Mouse (Mus musculus) erythroblast, adult 5-6 weeks (primary cell): ENCODE results near the gene Scimp. TPM values are rescaled to one million over a fixed set of nuclear protein-coding genes. Genes with fewer than 3 reads are reported as not detected.
"Not testable (repeated sequence)": the region's sequence is repeated elsewhere in the genome, so short reads cannot be mapped to it uniquely, and the experiment has no call there.

Experiments
- ATAC-seq: replicated peaks from 2 replicates; pipeline ENCODE4 v1.8.0; 2016; ENCODE audit warnings: moderate number of reproducible peaks, mild to moderate bottlenecking, moderate TSS enrichment, inconsistent platforms; ENCODE audit not compliant: poor library complexity, low FRiP score, severe bottlenecking
- total RNA-seq, 2 experiments: library from RNA; stranded (forward) in 1 of 2; stranded (reverse) in 1 of 2; fragments of 150-400 nt in 1 of 2; fragments of 200-764, 138-1000 nt in 1 of 2; gene quantifications; 2 replicates each; pipeline versions ENCODE4 v1.2.3 to v1.2.4; 2015 to 2017; ENCODE audit warnings: low replicate concordance in 2 of 2

Gene Scimp
- total RNA-seq, 2 experiments from 2014 or later, result not detected

GRCm38 (mm10) chr11:70778058-70778457 is 34.3 kb downstream of the Scimp start:
- not testable (repeated sequence) for ATAC-seq

- no peak for ATAC-seq
Measured at GRCm38 (mm10) chr11:70777634-70778033, 34.8 kb downstream of the Scimp start.

GRCm38 (mm10) chr11:70776830-70777571 is 35.4 kb downstream of the Scimp start:
- ATAC-seq, result peak; percentile 91

GRCm38 (mm10) chr11:70770804-70771203 is 41.6 kb downstream of the Scimp start:
- no peak for ATAC-seq

DNA sequence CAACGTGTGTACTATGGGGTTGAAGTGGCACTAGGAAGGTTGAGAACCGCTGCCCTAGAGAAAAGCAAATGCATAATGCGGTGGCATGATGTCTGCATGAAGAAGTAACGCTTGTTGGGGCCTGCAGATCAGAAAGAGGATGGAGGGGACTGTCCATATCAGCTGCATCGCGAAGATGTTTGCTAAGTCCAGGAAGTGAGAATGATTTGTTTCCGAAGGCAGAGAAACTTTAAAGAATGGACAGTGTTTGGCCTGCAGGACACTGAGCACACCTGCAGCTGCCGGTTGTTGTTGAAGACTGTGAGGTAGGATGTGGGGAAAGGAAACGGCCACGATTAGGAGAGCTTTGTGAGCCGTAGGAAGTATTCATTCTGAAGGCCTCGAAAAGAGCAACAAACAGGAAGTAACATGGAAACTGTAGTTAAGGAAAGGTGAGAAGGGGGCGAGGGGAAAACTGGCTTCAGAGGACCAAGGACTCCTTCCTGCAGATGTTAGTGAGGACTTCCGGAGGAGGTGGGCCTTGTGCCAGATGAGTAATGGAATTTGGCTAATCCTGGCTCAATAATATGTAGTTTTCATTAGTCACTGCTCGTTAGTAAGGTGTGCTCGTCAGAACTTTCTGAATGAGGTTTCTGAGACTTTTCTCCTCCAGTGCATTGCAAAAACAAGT is 46.5 kb downstream of the Scimp start:
- ATAC-seq, result no peak

DNA sequence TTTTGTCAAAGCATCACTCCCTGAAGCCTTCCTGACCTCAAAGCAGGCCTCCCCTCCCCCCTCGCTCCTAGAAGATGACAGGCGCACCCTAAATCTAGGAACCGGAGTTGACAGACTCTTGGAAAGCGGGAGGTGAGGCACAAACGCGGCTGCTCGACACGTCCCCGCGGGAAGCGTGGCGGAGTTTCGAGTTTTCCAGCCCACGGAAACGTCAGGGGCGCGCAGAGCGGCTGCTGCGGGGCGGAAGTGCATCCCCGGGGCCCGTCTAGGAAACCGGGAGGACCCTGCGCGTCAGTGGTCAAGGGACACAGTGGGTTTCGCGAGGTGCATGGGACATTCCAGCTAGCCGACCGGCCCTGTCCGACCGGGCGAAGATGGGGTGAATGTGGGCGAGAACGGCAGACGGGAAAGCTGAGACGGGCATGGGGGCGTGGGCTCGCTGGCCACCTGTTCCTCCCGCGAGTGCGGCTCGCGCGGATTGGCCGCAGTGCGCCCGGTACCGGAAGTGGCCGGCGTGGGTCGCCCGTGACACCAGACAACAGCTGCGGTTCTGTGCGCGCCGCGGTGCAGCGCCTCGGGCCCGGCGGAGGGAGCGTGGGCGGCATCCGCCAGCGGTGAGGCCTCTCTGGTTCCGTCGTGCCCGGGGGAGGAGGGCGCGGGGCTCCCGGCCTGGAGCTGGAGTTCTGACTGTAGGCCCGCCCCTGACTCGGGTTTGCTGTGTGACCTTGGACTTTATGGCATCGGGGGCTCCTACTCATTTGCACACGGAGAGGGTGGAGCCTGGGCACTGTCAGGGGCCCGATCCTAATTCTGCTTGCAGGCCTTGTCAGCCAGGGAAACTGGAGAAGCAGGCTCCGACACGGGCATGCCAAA is 48.2 kb downstream of the Scimp start, which contains the start of gene Zfp3:
Gene Zfp3 (plus strand): TSS at position 274 of the 873 bp plus-strand sequence.
- peak; percentile 81 for ATAC-seq

GRCm38 (mm10) chr11:70763582-70763935 is 48.8 kb downstream of the Scimp start:
- 0 out of 2 replicates have a peak, but pooled peaks have one; percentile 11 for ATAC-seq

DNA sequence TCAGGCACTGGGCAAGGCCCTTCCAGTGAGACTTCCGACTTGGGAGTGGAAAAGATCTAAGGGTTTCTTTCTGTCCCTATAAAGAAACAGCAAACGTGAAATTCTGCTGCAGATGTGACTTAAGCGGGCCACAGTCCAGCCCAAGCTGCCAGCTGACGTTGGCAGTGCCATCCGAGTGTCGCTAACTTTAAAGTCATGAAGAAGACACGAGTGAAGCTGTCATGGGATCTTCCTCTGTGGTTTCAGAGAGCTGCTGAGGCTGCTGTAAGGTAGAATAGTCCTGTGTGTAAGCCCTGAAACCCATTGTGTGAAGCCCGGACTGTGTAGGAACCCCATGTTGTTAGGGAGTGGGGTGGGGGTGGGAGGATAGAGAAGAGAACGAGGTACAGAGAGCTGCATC is 49.7 kb downstream of the Scimp start:
- ATAC-seq, result no peak

- ATAC-seq, result not testable (repeated sequence)
Measured at GRCm38 (mm10) chr11:70760446-70760845, 51.9 kb downstream of the Scimp start.

- peak; percentile 87 for ATAC-seq
Measured at GRCm38 (mm10) chr11:70755645-70756044, 56.7 kb downstream of the Scimp start.

GRCm38 (mm10) chr11:70754958-70755357 is 57.4 kb downstream of the Scimp start:
- ATAC-seq, result no peak

- ATAC-seq, result no peak
Measured at GRCm38 (mm10) chr11:70754476-70754875, 57.9 kb downstream of the Scimp start.

DNA sequence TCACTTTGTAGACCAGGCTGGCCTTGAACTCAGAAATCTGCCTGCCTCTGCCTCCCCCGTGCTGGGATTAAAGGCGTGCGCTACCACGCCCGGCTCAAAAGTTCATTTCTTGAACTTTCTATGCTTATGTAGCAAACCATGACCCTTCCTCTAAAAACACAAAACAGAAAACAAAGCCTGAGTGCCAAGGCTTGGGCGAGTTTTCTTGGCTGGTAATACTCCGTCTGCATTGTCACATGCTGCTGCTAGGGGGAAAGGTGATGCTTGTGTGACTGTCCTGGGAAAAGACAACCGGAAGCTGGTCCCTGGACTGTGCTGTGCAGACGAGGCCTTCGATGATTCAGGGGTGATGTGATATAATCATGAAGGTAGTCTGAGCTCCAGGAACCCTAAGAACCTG is 59.2 kb downstream of the Scimp start:
- no peak for ATAC-seq

GRCm38 (mm10) chr11:70752337-70753017 is 59.9 kb downstream of the Scimp start:
- ATAC-seq, result no peak

DNA sequence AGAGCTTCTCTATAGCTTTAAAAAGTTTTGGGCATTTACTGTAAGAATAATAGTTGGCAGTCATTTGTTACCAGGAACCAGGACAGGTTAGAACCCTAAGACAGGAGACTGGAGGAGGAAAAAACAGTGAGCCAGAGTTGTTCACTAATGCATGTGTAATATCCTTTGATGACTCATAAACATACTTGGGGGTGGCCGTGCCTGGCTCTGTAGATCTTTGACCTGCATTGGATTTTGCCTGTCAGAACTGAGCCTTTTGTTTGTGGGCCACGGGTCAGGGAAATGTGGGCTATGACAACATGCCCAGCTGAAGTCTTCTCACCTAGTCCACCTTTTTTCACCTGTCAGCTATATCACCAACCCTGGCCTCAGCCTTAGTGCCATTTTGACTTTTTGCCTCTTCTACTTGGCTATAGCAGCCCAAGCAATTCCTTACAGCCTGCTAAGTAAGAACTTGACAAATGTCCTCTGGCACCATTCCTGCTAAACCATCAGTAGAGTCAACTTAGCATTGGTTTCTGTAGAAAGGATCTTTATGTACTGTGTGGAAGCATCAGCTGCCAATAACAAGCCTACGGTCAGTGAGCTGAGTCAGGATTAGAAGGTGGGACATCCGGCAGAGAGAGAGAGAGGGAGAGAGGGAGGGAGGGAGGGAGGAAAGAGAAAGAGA is 64.4 kb downstream of the Scimp start:
- no peak for ATAC-seq

- ATAC-seq, result no peak
Measured at GRCm38 (mm10) chr11:70745636-70746035, 66.8 kb downstream of the Scimp start.

DNA sequence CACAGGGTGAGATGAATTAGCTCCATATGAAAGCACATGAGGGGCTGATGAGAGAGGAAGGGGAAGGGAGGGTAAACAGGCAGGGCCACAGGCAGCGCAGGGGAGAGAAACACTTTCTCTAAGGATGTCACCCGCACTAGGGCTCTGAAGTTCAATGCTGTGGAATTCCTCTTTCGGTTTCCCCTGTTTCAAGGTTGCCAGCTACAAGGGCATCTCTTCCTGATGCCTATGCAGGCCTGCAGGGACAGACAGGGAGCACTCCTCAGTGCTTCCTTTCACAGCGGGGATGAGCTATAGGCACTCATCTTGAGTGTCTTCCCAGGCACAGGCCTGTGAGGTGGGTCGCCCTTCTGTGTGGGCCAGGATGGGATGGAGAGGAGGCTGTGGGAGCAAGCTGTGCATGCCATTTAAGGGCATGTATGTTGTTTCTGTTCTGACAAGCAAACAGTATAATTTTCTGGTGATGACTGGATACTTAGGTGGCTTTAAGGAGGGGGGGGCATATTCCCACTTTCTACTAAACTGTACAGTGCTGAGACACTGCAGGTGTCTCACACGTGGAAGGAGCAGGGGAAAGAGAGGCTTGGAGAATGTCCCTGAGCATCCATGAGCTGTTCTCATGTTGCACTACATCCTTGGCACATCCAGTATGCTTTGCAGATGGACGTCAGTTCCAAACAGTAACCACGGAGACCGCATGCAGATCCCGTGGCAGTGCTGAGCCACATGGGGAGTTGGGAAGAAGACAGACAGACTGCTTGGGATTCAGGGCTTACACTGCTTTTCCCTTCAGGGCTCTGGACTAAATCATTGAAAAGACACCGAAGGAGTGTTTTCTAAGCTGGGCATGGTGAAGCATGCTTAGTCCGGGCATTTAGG is 69.6 kb downstream of the Scimp start:
- no peak for ATAC-seq

DNA sequence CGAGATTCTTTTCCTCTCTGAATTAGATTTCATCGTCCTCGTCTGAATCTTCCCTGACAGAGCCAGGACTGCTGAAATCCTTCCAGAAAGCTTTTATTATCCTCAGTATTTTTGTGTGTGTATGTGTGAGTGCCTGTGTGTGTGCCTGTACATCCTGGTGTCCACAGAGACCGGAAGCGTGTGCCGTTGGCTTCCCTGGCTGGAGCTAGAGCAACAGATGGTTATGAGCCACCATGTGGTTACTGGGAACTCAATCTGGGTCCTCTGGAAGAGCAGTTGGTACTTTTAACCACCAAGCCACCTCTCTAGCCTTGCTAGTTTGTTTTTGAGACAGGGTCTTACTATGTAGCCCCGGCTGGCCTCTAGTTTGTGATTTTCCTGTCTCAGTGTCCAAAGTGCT is 70.3 kb downstream of the Scimp start:
- ATAC-seq, result no peak
